Mouse (Mus musculus) limb, embryonic 15.5 days (tissue): ENCODE results near the gene Otop3. TPM values are rescaled to one million over a fixed set of nuclear protein-coding genes. Genes with fewer than 3 reads are reported as not detected.

Source experiments
- ATAC-seq: fragments of 200-750 bp; cut with Nextera tagmentation; 2 replicates; pipeline ENCODE4 v1.8.0; 2017; ENCODE audit warnings: low read depth, moderate TSS enrichment; ENCODE audit not compliant: insufficient number of reproducible peaks, low FRiP score, low TSS enrichment
- H3K27ac ChIP-seq: fragments of 300-500 bp; sonication (generic); 2 replicates; pipeline ENCODE4 v1.5.1; 2015; ENCODE audit warnings: moderate library complexity, mild to moderate bottlenecking, inconsistent platforms
- H3K27me3 ChIP-seq: fragments of 300-500 bp; sonication (generic); 2 replicates; pipeline ENCODE4 v1.6.1; 2015; ENCODE audit warnings: inconsistent platforms
- H3K36me3 ChIP-seq: fragments of 300-500 bp; sonication (generic); 2 replicates; pipeline ENCODE4 v1.6.1; 2015; ENCODE audit warnings: inconsistent platforms
- H3K4me1 ChIP-seq: fragments of 300-500 bp; sonication (generic); 2 replicates; pipeline ENCODE4 v1.6.1; 2015; ENCODE audit warnings: inconsistent platforms
- H3K4me2 ChIP-seq: fragments of 300-500 bp; sonication (generic); 2 replicates; pipeline ENCODE4 v1.6.1; 2015; ENCODE audit warnings: mild to moderate bottlenecking, inconsistent platforms
- H3K4me3 ChIP-seq: fragments of 300-500 bp; sonication (generic); 2 replicates; pipeline ENCODE4 v1.5.1; 2015; ENCODE audit warnings: mild to moderate bottlenecking, inconsistent platforms
- H3K9ac ChIP-seq: fragments of 300-500 bp; sonication (generic); 2 replicates; pipeline ENCODE4 v1.6.1; 2015; ENCODE audit warnings: inconsistent platforms
- H3K9me3 ChIP-seq: fragments of 300-500 bp; sonication (generic); 2 replicates; pipeline ENCODE4 v1.6.1; 2016; ENCODE audit warnings: inconsistent platforms
- WGBS: fragments of 180-500 bp; shearing (Covaris S2); methylation state at CpG from one replicate; pipeline ENCODE4 v1.1.7; 2015; 5-methylcytosine and 5-hydroxymethylcytosine counted together
- polyA plus RNA-seq: library from polyadenylated mRNA; unstranded; fragments of >200 nt; fragmentation: Nextera tagmentation; extraction: Ambion mirVana; gene quantifications from 2 replicates; pipeline ENCODE4 v1.2.1, GENCODE M21; 2015

The Otop3 gene
- polyA plus RNA-seq, 1 experiment from 2014 or later = 0.10 TPM

- no peak overlapping the region for H3K4me2 ChIP-seq
- H3K4me1 ChIP-seq = peaks cover 31% of the 10 kb centered on the region
- H3K4me3 ChIP-seq = no peak overlapping the region
- peaks cover 38% of the 10 kb centered on the region for H3K27me3 ChIP-seq
- H3K9ac ChIP-seq = no peak overlapping the region
- ATAC-seq = no peak
- 4% methylated on average over 7 of the region's 7 CpGs for WGBS
- H3K9me3 ChIP-seq = no peaks in the 10 kb centered on the region
- no peak overlapping the region for H3K27ac ChIP-seq
- H3K36me3 ChIP-seq = no peaks in the 10 kb centered on the region
These were observed 11.0 kb downstream of the Otop3 start for GRCm38 (mm10) chr11:115345515-115345914.

GRCm38 (mm10) chr11:115348681-115349248 lies 14.2 kb downstream of the Otop3 start:
- no peak for ATAC-seq
- H3K9me3 ChIP-seq = no peaks in the 10 kb centered on the region
- H3K4me2 ChIP-seq = no peak overlapping the region
- no peak overlapping the region for H3K4me3 ChIP-seq
- H3K36me3 ChIP-seq = no peaks in the 10 kb centered on the region
- WGBS = 43% methylated on average over 17 of the region's 17 CpGs
- H3K9ac ChIP-seq = no peak overlapping the region
- no peak overlapping the region for H3K27ac ChIP-seq
- peaks cover 31% of the 10 kb centered on the region for H3K4me1 ChIP-seq
- peaks cover 32% of the 10 kb centered on the region for H3K27me3 ChIP-seq

- peaks cover 30% of the 10 kb centered on the region for H3K4me1 ChIP-seq
- H3K9ac ChIP-seq = no peak overlapping the region
- H3K27me3 ChIP-seq = peaks cover 24% of the 10 kb centered on the region
- H3K4me2 ChIP-seq = no peak overlapping the region
- no peaks in the 10 kb centered on the region for H3K9me3 ChIP-seq
- no peak overlapping the region for H3K4me3 ChIP-seq
- ATAC-seq = no peak
- 45% methylated on average over 4 of the region's 4 CpGs for WGBS
- no peak overlapping the region for H3K27ac ChIP-seq
- no peaks in the 10 kb centered on the region for H3K36me3 ChIP-seq
These were observed 15.4 kb downstream of the Otop3 start for GRCm38 (mm10) chr11:115349976-115350375.

GRCm38 (mm10) chr11:115353375-115353774 lies 18.8 kb downstream of the Otop3 start:
- 86% methylated on average over 5 of the region's 5 CpGs for WGBS
- ATAC-seq = no peak
- H3K27ac ChIP-seq = no peak overlapping the region
- no peaks in the 10 kb centered on the region for H3K9me3 ChIP-seq
- peaks cover 36% of the 10 kb centered on the region for H3K27me3 ChIP-seq
- peaks cover 6% of the 10 kb centered on the region; the same call in 1 of the 2 replicates for H3K4me1 ChIP-seq
- H3K4me2 ChIP-seq = no peak overlapping the region
- no peak overlapping the region for H3K4me3 ChIP-seq
- no peaks in the 10 kb centered on the region for H3K36me3 ChIP-seq
- H3K9ac ChIP-seq = no peak overlapping the region

GRCm38 (mm10) chr11:115354183-115354582 lies 19.7 kb downstream of the Otop3 start:
- ATAC-seq = no peak

GRCm38 (mm10) chr11:115358468-115358867 lies 23.9 kb downstream of the Otop3 start:
- Histone ChIP-seq H3K9ac (no peak overlapping the region), H3K4me3 (no peak overlapping the region), H3K4me2 (no peak overlapping the region), H3K36me3 (no peaks in the 10 kb centered on the region), H3K4me1 (peaks cover 11% of the 10 kb centered on the region), H3K27ac (no peak overlapping the region), H3K27me3 (peaks cover 30% of the 10 kb centered on the region), H3K9me3 (no peaks in the 10 kb centered on the region)
- 15% methylated on average over 5 of the region's 5 CpGs for WGBS
- no peak for ATAC-seq

More at GRCm38 (mm10) chr11:115354183-115354582, 19.7 kb downstream of the Otop3 start:
- no peak overlapping the region for H3K4me3 ChIP-seq
- no peaks in the 10 kb centered on the region for H3K9me3 ChIP-seq
- no peak overlapping the region for H3K27ac ChIP-seq
- 9% methylated on average over 8 of the region's 8 CpGs for WGBS
- H3K4me2 ChIP-seq = no peak overlapping the region
- peaks cover 8% of the 10 kb centered on the region for H3K4me1 ChIP-seq
- H3K36me3 ChIP-seq = no peaks in the 10 kb centered on the region
- H3K9ac ChIP-seq = no peak overlapping the region
- H3K27me3 ChIP-seq = peaks cover 33% of the 10 kb centered on the region

- no peak overlapping the region for H3K4me3 ChIP-seq
- H3K36me3 ChIP-seq = no peaks in the 10 kb centered on the region
- H3K9me3 ChIP-seq = no peaks in the 10 kb centered on the region
- H3K9ac ChIP-seq = no peak overlapping the region
- H3K27ac ChIP-seq = no peak overlapping the region
- WGBS = 45% methylated on average over 3 of the region's 3 CpGs
- no peak for ATAC-seq
- peaks cover 11% of the 10 kb centered on the region for H3K4me1 ChIP-seq
- peaks cover 34% of the 10 kb centered on the region for H3K27me3 ChIP-seq
- H3K4me2 ChIP-seq = no peak overlapping the region
These were observed 24.8 kb downstream of the Otop3 start for GRCm38 (mm10) chr11:115359293-115359692.

GRCm38 (mm10) chr11:115359726-115360125 lies 25.2 kb downstream of the Otop3 start:
- no peaks in the 10 kb centered on the region for H3K9me3 ChIP-seq
- H3K36me3 ChIP-seq = no peaks in the 10 kb centered on the region
- H3K9ac ChIP-seq = no peak overlapping the region
- H3K27ac ChIP-seq = no peak overlapping the region
- 74% methylated on average over 6 of the region's 6 CpGs for WGBS
- H3K4me3 ChIP-seq = no peak overlapping the region
- ATAC-seq = no peak
- peaks cover 37% of the 10 kb centered on the region for H3K27me3 ChIP-seq
- H3K4me1 ChIP-seq = peaks cover 11% of the 10 kb centered on the region
- no peak overlapping the region for H3K4me2 ChIP-seq

- no peak overlapping the region for H3K27ac ChIP-seq
- 86% methylated on average over 3 of the region's 3 CpGs for WGBS
- no peak overlapping the region for H3K9ac ChIP-seq
- no peak overlapping the region for H3K4me3 ChIP-seq
- H3K36me3 ChIP-seq = no peaks in the 10 kb centered on the region
- no peaks in the 10 kb centered on the region for H3K9me3 ChIP-seq
- H3K4me1 ChIP-seq = peaks cover 17% of the 10 kb centered on the region
- no peak for ATAC-seq
- peaks cover 48% of the 10 kb centered on the region for H3K27me3 ChIP-seq
- H3K4me2 ChIP-seq = no peak overlapping the region
These were observed 29.6 kb downstream of the Otop3 start for GRCm38 (mm10) chr11:115364136-115364535.

GRCm38 (mm10) chr11:115366039-115366705 lies 31.6 kb downstream of the Otop3 start:
- WGBS = 30% methylated on average over 7 of the region's 7 CpGs
- Histone ChIP-seq H3K36me3 (no peaks in the 10 kb centered on the region), H3K9me3 (no peaks in the 10 kb centered on the region), H3K4me2 (no peak overlapping the region), H3K27me3 (peaks cover 68% of the 10 kb centered on the region), H3K27ac (no peak overlapping the region), H3K9ac (no peak overlapping the region), H3K4me3 (peak overlapping the region; percentile 40; the same call in 1 of the 2 replicates), H3K4me1 (peaks cover 14% of the 10 kb centered on the region)
- 0 out of 2 replicates have a peak, but pooled peaks have one; percentile 12 for ATAC-seq

GRCm38 (mm10) chr11:115366706-115367394 lies 32.3 kb downstream of the Otop3 start:
- ATAC-seq = no peak
- peak overlapping the region; percentile 83 for H3K4me2 ChIP-seq
- peaks cover 14% of the 10 kb centered on the region for H3K4me1 ChIP-seq
- WGBS = 3% methylated on average over 27 of the region's 28 CpGs
- peaks cover 75% of the 10 kb centered on the region for H3K27me3 ChIP-seq
- H3K27ac ChIP-seq = no peak overlapping the region
- peak overlapping the region; percentile 40 for H3K4me3 ChIP-seq
- no peaks in the 10 kb centered on the region for H3K9me3 ChIP-seq
- H3K36me3 ChIP-seq = no peaks in the 10 kb centered on the region
- H3K9ac ChIP-seq = no peak overlapping the region

GRCm38 (mm10) chr11:115367395-115367944 lies 32.9 kb downstream of the Otop3 start, which contains the start of gene Hid1:
Hid1 (minus strand) TSS chr11:115367756.
- Histone ChIP-seq H3K27ac (no peak within 1 kb of the TSS), H3K4me3 (peak within 1 kb of the TSS; percentile 40), H3K4me1 (peaks cover 14% of the 10 kb centered on the region), H3K9ac (no peak within 1 kb of the TSS), H3K4me2 (peak within 1 kb of the TSS; percentile 83), H3K27me3 (peaks cover 79% of the 10 kb centered on the region), H3K36me3 (no peaks in the 10 kb centered on the region), H3K9me3 (no peaks in the 10 kb centered on the region)
- no peak for ATAC-seq
- under 1% methylated on average over 39 of the region's 39 CpGs for WGBS
